Mouse (Mus musculus): Measurements from ENCODE around the gene Gm14137. TPM values are rescaled to one million over a fixed set of nuclear protein-coding genes. Genes with fewer than 3 reads are reported as not detected.

Gm14137 gene
- total RNA-seq, 2 experiments from 2014 or later, result not detected

- peak; percentile 83 to 85 for DNase-seq
These were observed 1.3 kb upstream of the Gm14137 start for GRCm38 (mm10) chr2:119172862-119173576.

- no peak for DNase-seq
These were observed 557 bp downstream of the Gm14137 start for GRCm38 (mm10) chr2:119174866-119175265.

GRCm38 (mm10) chr2:119175614-119176013 is 1.3 kb downstream of the Gm14137 start:
- DNase-seq, result no peak

GRCm38 (mm10) chr2:119176761-119177160 is 2.5 kb downstream of the Gm14137 start:
- DNase-seq, result no peak

GRCm38 (mm10) chr2:119177384-119177939 is 3.2 kb downstream of the Gm14137 start:
- no peak for DNase-seq

- no peak for DNase-seq
These were observed 8.6 kb downstream of the Gm14137 start for GRCm38 (mm10) chr2:119182914-119183313.

GRCm38 (mm10) chr2:119189029-119189710 is 14.9 kb downstream of the Gm14137 start:
- DNase-seq, result peak; percentile 82 to 95

GRCm38 (mm10) chr2:119190969-119191368 is 16.7 kb downstream of the Gm14137 start:
- DNase-seq, result no peak

GRCm38 (mm10) chr2:119194140-119194539 is 19.8 kb downstream of the Gm14137 start:
- peak; percentile 25 to 44 for DNase-seq

GRCm38 (mm10) chr2:119196316-119197108 is 22.2 kb downstream of the Gm14137 start:
- DNase-seq, result no peak

GRCm38 (mm10) chr2:119197493-119197892 is 23.2 kb downstream of the Gm14137 start:
- no peak for DNase-seq

GRCm38 (mm10) chr2:119198049-119198448 is 23.7 kb downstream of the Gm14137 start:
- no peak for DNase-seq

- DNase-seq, result no peak
These were observed 24.6 kb downstream of the Gm14137 start for GRCm38 (mm10) chr2:119198934-119199333.

GRCm38 (mm10) chr2:119202914-119203453 is 28.7 kb downstream of the Gm14137 start:
- peak; percentile 41 to 48 for DNase-seq

GRCm38 (mm10) chr2:119203871-119204460 is 29.7 kb downstream of the Gm14137 start:
- DNase-seq, result peak in 1 of 2 experiments; percentile 35

- no peak for DNase-seq
These were observed 33.6 kb downstream of the Gm14137 start for GRCm38 (mm10) chr2:119207961-119208343.

- DNase-seq, result peak; percentile 96 to 98
These were observed 34.3 kb downstream of the Gm14137 start, which contains the start of the genes Zfyve19 and Dnajc17 for GRCm38 (mm10) chr2:119208344-119209175. Gene Zfyve19, plus strand, starts transcription at chr2:119208617. Gene Dnajc17, minus strand, starts transcription at chr2:119208795.

- DNase-seq, result no peak
These were observed 34.8 kb downstream of the Gm14137 start for GRCm38 (mm10) chr2:119209176-119209507.

All from heart, adult 18-20 months (tissue).